Mouse (Mus musculus) frontal cortex, postnatal 36 days (tissue): ENCODE results near the gene Cachd1.

ENCODE experiments used
- DNase-seq, 2 experiments: peaks; one replicate each; pipeline ENCODE4 v3.0.0; 2022; ENCODE audit warnings: low spot score in 2 of 2

The Cachd1 gene

DNA sequence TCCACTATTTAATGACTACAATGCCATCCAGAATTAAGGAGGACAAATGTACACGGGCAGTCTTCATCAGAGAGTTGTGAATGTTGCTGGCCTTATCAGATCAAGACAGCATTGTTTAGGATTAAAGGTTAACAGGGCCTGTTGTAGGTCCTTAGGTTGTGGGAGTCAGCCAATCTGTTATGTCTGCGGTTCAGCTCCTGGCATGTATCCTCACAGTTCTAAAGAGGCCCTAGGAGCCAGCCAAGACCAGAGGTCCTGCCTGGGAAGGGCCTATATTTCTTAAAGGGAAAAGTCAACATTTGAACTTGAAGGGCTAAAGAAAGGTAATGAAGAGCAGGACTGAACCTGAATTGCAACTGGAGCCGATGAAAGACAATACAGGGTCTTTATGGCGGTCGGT, 13.7 kb downstream of the Cachd1 start:
- DNase-seq = no peak

DNA sequence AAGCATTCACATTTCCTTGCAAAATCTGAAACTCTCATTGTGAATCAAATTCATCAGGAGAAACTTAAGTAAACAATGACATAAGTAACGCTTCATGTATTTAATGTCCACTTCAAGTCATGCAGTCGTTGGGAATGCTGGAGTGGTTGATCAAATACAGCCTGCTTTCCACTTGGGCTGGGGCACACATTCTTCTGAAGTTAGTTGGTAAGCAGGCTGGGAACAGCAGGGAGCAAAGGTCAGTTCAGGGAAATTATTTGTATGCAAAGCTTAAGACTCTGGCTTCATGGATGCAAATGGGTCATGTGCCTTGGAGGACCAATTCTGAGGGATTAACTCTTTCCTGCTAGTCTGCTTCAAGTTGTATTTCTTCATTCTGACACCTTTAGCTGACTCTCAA, 16.7 kb downstream of the Cachd1 start:
- no peak for DNase-seq

DNA sequence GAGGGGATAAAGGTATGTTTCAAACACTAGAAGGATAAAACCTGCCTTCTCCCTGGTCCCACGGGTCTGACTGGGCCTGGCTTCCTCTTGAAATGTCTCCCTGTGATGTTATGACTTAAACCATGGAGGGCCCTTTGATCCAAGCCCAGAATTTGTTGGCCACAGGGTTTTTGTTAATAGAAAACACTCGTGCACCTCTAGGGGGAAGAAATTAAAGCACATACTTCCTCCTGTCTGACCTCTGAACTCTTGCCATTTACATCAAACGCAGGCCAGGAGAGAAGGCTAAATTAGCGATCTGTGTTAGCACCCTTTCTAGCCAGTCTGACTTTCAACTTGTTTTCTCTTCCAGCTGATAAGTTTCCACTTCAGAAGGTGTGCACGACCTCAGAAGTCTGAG, 19.0 kb downstream of the Cachd1 start:
- DNase-seq = no peak

DNA sequence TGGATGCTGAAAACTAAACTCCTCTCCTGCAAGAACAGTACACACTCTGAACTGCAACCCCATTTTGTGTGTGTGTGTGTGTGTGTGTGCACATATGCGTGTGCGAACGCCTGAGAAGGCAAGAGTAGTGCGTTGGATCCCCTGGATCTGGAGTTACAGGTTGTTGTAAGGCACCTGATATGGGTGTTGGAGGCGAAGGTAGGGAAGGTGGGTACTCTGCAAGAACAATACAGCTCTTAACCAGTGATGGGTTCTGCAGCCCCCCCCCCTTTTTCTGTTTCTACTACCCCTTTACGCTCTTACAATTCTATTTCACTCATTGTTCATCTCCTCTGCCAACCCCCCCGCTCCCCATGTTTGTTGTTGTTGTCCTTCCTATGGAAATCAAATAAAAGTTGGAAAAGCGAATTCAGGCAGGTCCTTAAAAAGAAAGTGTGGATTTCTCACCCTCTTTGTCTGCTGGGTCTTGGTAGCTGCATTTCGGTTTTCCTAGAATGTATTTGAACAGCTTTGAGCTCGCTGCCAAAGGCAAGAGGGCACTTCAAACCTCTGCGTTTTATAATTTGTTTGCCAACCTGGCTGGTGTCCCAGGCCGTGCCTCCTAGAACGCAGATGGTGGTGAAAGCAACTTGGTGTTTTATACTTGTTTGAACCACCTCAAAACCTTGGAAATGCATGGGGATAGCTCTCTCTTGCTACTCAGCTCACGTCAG, 24.4 kb downstream of the Cachd1 start:
- DNase-seq = no peak

DNA sequence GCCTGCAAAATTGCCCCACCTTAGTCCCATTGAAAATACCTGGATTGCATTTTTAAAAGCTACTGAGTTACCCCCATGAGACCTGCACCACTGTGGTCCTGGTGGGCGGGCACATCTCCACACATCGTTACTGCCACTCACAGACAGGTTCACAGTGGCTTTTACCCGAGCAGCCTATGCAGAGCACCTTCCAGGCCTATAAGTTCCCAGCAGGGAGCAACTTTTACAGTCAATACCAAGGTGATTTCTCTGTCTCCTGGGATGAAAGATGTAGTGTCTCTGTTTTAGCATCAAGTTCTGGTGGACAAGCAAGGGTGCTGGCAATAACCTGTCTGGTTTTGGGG, 24.9 kb downstream of the Cachd1 start:
- no peak for DNase-seq

DNA sequence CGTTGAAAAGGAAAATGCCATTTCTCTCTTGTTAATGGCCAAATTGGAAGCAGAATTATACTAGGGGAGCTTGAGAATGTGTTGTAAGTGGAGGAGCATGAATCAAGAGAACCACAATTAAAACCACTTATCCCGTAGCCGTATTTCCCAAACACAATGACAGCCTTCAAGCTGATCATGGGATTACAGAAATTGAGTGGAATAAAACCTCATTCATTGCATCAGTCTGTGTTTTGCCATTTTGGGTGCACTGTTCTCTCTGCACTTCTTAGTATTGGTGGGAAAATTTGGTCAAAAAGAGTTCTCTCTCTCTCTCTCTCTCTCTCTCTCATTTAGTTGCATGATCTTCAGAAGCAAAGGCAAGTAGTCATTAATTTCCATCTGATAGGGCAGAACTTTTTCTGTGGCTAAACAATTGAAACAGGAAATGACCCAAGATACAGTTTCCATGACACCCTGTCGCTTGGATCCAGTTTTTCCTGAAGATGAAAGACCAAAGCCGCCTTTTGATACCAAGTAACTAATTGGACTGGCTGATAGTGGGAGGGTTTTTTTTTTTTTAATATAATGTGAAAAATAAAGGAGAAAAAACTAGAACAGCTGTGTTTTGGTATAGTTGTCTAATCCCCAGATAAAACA, 34.7 kb downstream of the Cachd1 start:
- DNase-seq = no peak

DNA sequence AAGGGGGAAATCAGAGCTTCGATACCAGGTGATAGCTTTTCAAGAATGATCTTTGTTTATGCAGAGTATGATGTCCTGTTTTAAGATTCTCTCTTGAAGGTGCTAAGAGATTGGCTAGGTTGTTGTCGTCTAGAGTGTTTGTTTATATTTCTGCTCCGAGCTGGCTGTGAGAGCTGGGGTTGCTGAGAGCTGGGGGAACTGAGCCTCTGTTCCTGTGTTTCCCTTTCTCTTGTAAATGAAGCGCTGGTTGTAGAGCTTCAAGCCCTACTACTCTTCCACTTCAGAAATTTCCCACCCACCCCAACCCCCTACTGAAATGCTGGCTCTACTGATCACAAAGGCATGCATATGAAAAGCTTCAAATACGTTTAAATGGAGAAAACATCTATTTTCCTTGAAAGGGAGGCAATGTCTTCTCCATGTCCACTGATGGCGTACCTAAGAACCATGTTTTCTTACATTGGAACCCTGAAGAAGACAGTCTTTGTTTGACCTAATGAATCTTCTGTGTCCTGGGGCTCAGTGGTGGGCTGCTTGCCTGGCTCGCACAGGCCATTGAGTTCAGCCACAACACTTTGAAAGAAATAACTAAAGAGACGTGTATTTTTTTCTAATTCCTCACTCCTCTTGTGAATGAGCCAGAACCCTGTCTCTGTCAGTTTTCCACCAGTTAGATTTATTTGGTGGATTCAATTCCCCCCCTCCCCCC, 35.5 kb downstream of the Cachd1 start:
- DNase-seq = no peak

DNA sequence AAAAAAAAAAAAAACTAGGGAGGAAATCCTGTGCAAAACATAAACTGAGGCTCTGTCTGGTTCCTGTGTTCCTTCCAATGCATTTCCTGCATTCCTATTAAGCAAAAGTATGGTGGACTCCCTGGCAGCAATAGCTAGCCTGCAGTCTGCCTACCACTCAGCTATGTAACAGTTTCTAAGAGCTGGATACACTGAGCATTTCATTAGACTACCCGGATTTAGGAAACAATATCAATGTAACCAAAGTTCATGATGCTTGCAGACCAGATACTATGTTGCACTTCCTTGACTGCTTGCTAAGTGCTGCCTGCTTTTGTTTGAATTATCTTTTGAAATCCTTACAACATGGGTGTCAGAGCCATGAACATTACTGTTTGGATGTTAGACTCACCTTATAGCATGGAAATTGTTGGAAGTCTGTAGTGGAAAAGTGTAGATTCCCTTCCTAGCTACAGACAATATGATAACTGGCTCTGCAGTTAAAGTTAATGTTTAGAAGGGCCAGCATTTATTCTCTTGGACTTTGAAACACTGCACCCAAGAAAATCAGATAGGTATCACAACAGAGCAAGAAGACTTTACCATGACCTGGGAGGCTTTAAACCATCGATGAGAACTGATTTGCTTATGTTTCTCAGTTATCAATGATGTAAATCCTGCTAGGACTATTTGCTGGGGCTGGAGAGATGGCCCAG, 37.4 kb downstream of the Cachd1 start:
- no peak for DNase-seq

DNA sequence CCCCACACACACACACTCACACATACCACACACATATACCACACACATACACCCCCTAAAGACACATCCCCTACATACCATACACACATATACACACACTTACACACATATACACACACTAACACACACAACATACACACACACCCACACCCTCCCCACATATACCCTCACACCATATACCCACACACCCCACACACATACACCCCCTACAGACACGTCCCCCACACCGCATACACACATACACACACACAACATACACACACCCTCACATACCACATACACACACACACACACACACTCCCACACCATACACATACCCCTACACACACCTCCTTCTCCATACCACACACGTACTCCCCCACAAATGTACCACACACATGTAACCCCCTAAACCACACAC, 42.8 kb downstream of the Cachd1 start:
- DNase-seq = no peak

DNA sequence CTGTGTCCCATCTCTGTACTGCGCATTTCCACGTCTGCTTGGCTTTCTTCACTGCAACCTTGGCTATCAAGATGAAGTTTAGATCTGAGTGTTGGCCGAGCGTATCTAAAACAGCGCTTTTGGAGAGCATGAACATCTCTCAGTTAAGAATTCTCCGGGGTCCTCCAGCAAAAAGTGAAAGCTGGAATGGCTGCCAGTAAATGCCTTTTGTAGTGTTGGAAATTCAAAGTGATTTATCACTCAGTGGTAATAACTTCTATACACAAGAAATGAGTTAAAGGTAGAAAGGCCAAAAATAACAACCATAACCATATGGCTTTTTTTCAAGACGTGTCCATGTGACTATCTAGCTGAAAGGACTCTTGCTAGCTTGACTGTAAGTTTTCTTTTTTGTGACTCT, 46.1 kb downstream of the Cachd1 start:
- DNase-seq = no peak

DNA sequence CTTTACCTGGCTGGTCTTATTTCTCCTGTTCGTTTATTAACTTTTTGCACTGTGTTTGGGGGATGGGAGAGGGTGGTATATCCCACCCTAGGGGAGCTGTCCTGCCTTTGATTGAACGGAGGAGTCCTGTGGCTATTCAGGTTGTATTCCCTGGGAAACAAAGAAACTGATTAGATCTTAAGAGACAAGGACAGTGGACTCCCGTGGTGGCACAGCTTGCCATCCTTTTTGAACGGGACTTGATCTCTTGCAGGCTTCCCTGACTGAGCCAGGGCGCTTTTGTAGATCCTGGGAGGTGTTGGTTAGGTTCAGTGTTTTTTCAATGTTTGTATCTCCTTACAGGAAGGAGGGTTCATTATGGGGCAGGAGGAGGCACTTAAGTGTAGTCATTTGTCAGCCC, 50.9 kb downstream of the Cachd1 start:
- DNase-seq = no peak

DNA sequence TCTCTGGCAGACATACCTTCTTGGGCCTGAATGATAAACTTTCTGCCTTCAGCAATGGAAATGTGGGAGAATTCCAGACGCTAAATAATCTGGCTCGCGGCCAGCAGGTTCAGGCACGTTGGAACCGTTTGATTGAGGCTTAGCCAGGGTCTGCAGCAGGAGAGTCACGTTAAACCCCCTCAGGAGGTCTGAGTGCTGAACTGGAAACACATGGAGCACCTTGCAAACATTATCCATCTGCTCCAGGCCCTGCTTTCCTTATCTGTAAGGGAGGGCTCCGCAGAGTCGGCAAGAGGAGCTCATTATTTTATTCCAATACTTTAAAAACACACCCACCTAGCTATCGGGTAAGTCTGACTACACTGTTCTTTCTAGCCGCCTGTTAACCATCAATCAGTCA, 52.3 kb downstream of the Cachd1 start:
- DNase-seq = no peak

DNA sequence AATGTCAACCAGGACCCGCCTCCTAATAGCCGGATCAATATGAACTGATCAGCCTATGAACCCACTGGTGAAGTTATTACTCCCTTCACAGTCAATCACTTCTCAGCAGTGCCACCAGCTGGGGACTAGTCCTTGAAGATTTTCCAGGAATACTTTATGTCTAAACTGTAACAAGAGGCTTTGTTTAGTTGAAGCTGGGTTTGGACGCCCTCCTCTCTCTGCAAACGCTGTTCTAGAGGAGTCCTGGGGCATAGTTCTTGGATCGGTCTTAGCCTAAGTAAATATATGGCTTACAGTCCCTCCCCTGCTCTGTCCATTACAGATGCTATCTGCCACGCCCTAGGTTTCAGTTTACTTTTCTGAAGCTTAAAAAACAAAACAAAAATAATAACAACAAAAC, 60.7 kb downstream of the Cachd1 start:
- DNase-seq = no peak

DNA sequence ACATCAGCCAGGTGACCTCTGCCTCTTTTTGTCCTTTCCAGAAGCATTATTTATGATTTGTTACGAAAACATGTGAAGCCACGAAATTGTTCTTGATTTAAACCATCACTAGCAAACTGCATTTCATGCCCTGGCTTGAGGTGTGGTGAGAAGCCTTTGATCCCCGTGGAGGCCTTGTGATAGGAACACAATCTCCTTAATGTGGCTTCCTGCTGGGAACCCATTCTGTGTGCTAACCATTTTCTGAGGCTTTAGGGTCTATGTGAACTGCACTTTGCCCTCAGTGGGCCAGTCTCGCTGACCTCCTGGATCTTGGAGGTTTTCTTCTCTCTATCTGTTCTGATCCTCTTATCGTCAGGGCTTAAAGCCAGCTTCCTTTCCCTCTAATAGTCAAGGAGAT, 66.2 kb downstream of the Cachd1 start:
- DNase-seq = no peak

DNA sequence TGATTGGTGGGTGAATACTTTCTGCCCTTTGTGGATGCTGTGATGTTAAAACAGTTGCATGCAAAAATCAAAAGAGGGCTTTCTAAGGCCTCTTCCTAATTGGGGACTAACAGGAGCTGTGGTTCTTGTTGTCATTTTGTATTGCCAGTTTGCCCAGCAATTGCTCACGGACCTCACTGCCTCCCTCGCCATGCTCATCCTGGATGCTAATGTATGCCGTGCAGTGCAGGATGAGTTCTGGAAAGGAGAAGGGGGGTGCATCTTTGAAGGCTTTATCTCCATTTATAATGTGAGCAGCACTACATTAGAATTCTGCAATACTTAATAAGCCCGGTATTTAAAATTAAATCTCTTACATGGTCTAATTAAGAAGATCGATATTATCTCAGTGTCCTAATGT, 66.6 kb downstream of the Cachd1 start:
- no peak for DNase-seq

DNA sequence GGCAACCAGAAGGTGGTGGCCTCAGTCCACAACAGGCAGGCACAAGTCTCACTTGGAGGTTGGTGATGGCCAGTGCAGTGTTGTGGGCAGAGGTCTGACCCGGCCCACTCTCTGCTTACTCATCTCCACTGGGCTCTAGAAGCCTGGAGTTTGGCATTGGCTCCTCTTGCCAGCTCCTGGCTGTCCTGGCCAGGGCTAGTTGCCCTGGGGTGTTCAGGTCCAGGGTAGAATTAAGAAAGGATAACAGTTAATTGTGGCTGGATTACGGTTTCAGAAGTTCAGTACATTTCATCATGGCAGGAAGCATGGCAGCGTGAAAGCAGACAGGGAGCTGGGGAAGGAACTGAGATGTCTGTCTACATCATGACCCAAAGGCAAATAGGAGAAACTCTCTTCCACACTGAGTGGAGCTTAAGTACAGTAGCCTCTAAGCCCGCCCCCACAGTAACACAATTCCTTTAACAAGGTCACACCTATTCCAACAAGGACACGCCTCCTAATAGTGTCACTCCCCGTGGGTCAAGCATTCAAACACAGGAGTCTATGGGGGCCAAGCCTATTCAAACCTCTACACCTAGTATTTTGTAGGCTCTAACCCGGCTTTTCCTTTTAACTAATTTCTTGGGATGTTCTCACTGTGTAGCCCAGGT, 74.5 kb downstream of the Cachd1 start:
- no peak for DNase-seq

DNA sequence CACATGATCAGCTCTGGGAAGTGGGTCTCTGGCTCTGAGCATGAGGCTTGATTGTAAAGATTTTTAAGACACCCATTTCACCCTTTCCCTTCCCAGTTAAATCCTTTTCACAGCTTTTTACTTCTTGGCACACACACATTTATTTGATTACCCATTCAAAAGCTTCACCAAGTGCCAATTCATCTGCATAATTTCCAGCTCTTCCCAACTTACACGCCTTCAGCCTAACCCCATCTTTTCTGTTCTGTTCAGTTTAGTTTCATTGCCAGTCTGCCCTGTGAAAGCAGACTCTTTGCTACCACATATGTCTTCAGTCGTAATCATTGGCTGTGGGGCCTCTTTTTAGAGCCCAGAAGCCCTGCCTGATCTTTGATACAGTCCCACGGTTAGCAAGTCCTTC, 76.0 kb downstream of the Cachd1 start:
- no peak for DNase-seq

DNA sequence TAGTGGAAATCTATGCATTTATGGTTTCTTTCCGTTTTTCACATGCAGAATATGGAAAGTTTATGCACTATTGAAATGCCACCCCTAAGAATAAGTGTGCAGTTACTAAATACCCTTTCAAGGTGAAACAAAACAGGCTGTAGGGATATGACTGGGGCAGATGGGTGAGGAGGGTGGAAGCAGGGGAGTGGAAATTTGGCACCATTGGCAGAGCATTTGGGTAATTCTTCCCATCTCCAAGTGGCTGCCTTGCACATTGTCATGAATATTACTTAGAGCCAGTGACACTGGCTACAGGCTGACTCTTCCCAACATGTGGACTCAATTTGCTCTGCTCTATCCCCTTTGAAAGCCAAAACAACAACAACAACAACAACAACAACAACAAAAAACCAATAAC, 77.0 kb downstream of the Cachd1 start:
- no peak for DNase-seq

DNA sequence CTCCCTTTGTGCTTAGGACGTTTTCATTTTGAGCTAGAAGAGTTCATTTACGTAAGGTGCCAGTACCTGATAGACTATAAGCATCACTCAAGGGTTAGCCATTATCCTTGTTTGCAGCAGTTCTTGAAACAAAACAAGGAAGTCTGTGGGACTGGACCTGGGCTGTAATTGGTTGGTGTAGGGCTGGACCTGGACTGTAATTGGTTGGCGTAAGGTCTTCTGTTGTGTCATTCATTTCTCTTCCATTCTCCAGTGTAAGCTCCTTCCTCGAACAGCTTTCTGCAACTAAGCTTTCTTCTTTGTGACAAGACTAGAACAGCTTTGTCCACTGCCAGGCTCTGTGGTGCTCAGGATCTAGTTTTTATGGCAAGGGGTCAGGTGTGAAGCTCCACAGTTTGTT, 78.9 kb downstream of the Cachd1 start:
- no peak for DNase-seq

DNA sequence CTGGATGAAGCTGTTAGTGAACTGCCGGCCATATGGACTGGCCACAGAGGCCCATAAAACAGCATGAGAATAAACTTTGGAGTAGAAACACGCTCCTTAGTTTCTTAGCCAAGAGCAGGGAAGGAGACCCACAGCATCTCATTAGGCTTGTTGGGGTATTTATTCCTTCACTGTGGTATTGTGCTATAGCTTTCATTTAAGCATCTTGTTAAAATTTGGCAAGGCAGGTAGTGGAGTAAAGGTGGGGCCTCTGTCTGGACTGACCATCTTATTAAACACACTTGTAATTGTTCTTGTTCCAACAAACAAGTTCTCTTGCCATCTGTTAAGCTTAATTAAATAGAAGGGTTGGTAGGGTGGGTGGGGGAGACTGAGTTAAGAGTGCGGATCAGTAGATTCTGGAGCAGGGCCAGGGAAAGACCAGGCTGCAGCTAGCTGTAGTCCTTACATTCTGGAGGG, 81.0 kb downstream of the Cachd1 start:
- DNase-seq = no peak

DNA sequence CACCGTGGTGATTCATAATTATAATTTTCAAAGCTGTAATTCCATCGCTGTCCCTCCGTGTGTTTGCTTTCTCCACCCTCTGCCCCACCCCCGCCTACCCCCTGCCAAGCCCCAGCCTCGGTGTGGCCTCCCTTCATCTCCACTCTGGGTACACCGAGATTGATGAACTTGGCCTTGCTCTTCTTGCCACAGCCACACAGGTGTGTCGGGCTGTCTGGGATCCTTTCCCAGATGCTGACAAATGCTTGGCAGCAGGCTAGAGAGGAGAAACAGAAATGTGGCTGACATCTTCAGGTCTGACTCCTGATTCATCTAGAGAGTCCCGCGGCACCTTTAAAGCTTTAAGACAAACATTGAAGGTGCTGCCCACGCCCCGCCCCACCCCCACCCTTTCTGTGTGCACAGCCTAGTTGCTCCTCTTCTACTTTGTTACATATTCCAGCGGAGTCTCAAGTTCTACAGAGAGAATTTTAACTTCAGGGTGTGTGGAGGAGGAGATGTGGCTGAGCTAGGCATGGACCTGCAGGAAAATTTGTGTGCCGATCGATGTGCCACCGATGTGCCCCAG, 87.5 kb downstream of the Cachd1 start:
- DNase-seq = no peak

DNA sequence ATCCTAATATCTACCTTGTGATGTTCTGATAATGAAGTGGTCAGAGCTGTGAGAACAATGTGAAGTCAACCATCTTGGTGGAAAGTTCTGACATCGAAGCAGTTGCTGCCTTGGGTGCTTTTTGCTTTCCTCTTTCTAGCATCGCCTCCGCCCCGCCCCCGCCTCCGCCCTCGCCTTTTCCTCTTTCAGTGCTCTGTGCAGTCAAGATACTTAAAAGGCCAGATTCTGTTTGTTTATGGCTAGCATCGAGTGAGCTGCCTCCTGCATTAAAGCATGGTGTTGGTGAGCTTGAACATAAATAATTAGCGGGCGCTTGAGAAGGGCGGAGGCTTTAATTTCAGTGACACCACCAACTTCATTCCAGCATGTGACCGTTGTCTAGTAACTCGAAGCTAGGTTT, 88.9 kb downstream of the Cachd1 start:
- no peak for DNase-seq
